Mouse (Mus musculus) limb, embryonic 13.5 days (tissue): ENCODE measurements around the gene Rasgef1b. TPM values are rescaled to one million over a fixed set of nuclear protein-coding genes. Genes with fewer than 3 reads are reported as not detected.
A peak's percentile ranks its signal among the peaks of the same experiment; 100 is the strongest.

Experiments used
- ATAC-seq: fragments of 200-750 bp; cut with Nextera tagmentation; 2 replicates; pipeline ENCODE4 v1.8.0; 2017; ENCODE audit warnings: low read depth, moderate number of reproducible peaks, moderate TSS enrichment; ENCODE audit not compliant: low FRiP score
- H3K27ac ChIP-seq: fragments of 300-500 bp; sonication (generic); 2 replicates; pipeline ENCODE4 v1.5.1; 2015; ENCODE audit warnings: inconsistent platforms, mild to moderate bottlenecking, moderate library complexity
- H3K27me3 ChIP-seq: fragments of 300-500 bp; sonication (generic); 2 replicates; pipeline ENCODE4 v1.6.1; 2015; ENCODE audit warnings: mild to moderate bottlenecking, inconsistent platforms
- H3K36me3 ChIP-seq: fragments of 300-500 bp; sonication (generic); 2 replicates; pipeline ENCODE4 v1.6.1; 2015; ENCODE audit warnings: inconsistent platforms, mild to moderate bottlenecking, moderate library complexity
- H3K4me1 ChIP-seq: fragments of 300-500 bp; sonication (generic); 2 replicates; pipeline ENCODE4 v1.6.1; 2015; ENCODE audit warnings: inconsistent platforms
- H3K4me2 ChIP-seq: fragments of 300-500 bp; sonication (generic); replicated peaks from 2 replicates; pipeline ENCODE4 v1.6.1; 2015; ENCODE audit warnings: inconsistent platforms, mild to moderate bottlenecking, moderate library complexity
- H3K4me3 ChIP-seq: fragments of 300-500 bp; sonication (generic); 2 replicates; pipeline ENCODE4 v1.5.1; 2015; ENCODE audit warnings: moderate library complexity, mild to moderate bottlenecking, inconsistent platforms
- H3K9ac ChIP-seq: fragments of 300-500 bp; sonication (generic); 2 replicates; pipeline ENCODE4 v1.6.1; 2015; ENCODE audit warnings: mild to moderate bottlenecking, inconsistent platforms
- H3K9me3 ChIP-seq: fragments of 300-500 bp; sonication (generic); 2 replicates; pipeline ENCODE4 v1.6.1; 2016; ENCODE audit warnings: inconsistent platforms
- WGBS: fragments of 180-500 bp; shearing (Covaris S2); methylation state at CpG from one replicate; pipeline ENCODE4 v1.1.7; 2015; 5-methylcytosine and 5-hydroxymethylcytosine counted together
- polyA plus RNA-seq: library from polyadenylated mRNA; unstranded; fragments of >200 nt; fragmentation: Nextera tagmentation; extraction: Ambion mirVana; gene quantifications from 2 replicates; pipeline ENCODE4 v1.2.1, GENCODE M21; 2015

Rasgef1b gene
- polyA plus RNA-seq, 1 experiment from 2014 or later, result 16.0 TPM

DNA sequence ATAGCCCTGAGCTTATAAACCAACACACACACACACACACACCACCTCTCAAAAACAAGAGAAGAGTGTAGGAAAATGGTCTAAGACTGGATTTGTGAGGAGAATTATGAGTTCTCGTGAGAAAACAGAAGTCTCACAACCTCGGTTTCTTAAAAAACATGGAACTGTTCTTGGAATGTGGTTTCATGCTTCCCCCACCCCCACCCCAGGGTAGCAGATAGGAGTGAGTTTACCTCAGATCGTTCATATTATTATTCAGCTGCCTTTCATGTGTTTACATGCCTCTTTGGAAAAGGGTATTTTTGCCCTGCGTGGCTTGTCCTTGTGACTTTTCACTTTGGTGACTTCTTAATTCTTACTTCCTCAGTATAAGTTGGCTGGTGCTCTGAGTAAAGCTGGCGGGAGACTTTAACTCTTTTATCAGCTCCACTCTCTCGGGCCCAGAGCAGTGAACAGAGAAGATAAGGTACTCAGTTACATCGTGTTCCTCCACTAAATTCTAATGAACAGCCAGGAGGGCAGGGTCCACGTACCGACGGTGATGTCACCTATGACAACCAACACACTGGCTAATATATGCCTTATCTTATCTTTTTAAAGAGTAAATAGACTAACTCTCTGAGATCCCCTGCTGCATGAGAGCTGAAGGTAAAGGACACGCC, 96.1 kb downstream of the Rasgef1b start:
- WGBS, result 73% methylated on average over 11 of the region's 11 CpGs
- no peaks in the 10 kb centered on the region for H3K27me3 ChIP-seq
- H3K4me1 ChIP-seq, result peaks cover 18% of the 10 kb centered on the region
- no peak overlapping the region for H3K27ac ChIP-seq
- no peaks in the 10 kb centered on the region for H3K9me3 ChIP-seq
- no peak overlapping the region for H3K4me3 ChIP-seq
- no peak for ATAC-seq
- H3K4me2 ChIP-seq, result no peak overlapping the region
- H3K36me3 ChIP-seq, result no peaks in the 10 kb centered on the region
- H3K9ac ChIP-seq, result no peak overlapping the region

DNA sequence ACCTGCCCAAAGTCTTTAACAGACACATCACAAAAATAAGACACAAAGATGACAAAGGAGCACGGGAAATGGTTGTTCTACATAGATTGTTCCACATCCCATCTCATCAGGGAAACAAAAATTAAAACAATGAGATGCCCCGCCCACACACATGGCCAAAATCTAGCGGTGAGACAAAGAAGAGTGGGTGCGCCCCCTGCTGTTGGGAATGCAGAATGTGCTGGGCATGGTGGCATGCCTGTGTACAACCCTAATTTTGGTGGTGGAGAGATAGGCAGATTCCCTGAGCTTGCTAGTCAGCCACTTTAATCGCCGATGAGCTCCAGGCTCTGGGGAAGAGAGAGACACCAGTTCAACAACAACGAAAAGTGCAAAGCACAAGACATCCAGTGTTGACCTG, 98.8 kb downstream of the Rasgef1b start:
- H3K27me3 ChIP-seq, result no peaks in the 10 kb centered on the region
- H3K4me3 ChIP-seq, result no peak overlapping the region
- ATAC-seq, result no peak
- no peaks in the 10 kb centered on the region for H3K9me3 ChIP-seq
- no peak overlapping the region for H3K27ac ChIP-seq
- no peaks in the 10 kb centered on the region for H3K36me3 ChIP-seq
- WGBS, result 85% methylated on average over 7 of the region's 7 CpGs
- H3K4me1 ChIP-seq, result peaks cover 36% of the 10 kb centered on the region
- H3K9ac ChIP-seq, result no peak overlapping the region
- H3K4me2 ChIP-seq, result no peak overlapping the region

DNA sequence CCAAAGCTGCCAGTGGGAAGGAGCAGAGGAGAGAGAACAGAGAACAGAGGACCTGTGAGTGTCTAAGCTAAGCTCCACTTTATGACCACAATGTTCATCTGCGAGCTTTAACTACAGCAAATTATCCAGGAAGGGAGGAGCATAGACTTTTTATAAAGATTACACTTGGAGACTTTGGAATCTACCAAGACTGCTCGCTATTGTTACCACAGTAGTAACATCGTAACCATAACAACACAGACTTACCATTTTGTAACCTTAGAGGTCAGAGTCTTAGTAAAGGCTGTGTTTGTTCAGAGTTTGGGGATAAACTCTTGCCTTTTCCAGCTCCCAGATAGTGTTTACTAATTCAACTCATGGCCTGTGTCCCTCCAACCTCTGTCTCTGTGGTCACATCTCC, 103.3 kb downstream of the Rasgef1b start:
- 49% methylated on average over 3 of the region's 3 CpGs for WGBS

DNA sequence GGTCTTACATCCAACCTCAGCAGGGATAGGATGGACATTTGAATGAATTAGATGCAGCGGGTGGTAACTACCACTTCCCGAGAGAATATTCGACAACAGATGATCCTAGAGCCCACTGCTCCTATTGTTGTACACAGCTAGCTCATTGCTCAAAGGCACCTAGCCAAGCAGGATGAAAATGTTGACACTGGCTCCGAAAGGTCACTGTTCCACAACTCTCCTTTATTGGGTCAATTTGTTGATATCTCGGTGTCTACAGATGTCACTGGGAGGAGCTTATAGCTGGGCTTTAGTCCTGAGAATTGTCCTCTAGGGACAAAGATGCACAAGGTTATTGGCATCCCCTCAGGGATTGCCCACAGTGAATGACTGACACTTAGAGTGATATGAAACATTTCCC, 108.1 kb downstream of the Rasgef1b start:
- Histone ChIP-seq H3K27ac (no peak overlapping the region), H3K9me3 (no peaks in the 10 kb centered on the region), H3K27me3 (no peaks in the 10 kb centered on the region), H3K4me1 (peaks cover 21% of the 10 kb centered on the region), H3K36me3 (no peaks in the 10 kb centered on the region), H3K4me2 (no peak overlapping the region), H3K9ac (no peak overlapping the region), H3K4me3 (no peak overlapping the region)
- ATAC-seq, result no peak
- 89% methylated on average over 5 of the region's 5 CpGs for WGBS

More for the DNA sequence above, 103.3 kb downstream of the Rasgef1b start:
- Histone ChIP-seq H3K27me3 (no peaks in the 10 kb centered on the region), H3K9me3 (no peaks in the 10 kb centered on the region), H3K4me1 (peaks cover 41% of the 10 kb centered on the region), H3K4me3 (no peak overlapping the region), H3K36me3 (no peaks in the 10 kb centered on the region), H3K9ac (no peak overlapping the region), H3K4me2 (no peak overlapping the region), H3K27ac (no peak overlapping the region)
- ATAC-seq, result no peak

DNA sequence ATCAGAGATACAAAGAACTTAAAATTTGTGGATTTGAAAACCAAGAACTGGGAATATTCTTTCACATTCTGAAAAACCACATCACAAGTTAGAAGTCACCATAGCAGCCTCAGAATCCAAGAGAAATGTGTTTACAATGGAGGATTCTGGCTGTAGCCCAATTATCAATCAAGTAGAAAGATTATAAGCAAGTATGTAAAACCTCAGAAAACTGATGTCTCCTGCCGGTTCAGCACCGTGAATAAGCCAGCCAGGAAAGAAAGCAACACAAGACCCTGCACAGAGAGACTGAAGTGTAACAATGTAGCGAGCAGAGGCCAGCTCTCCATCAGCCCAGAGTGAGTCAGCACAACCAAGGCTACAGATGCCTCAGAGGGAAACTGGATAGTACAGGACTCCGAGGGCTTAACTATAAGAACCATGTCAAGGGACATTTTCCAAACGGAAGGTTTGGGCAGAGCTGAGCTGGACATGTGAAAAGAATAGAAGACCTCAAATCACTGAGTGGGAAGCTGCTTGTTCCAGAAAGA, 111.5 kb downstream of the Rasgef1b start:
- no peak overlapping the region for H3K4me3 ChIP-seq
- no peaks in the 10 kb centered on the region for H3K9me3 ChIP-seq
- no peak overlapping the region for H3K27ac ChIP-seq
- WGBS, result 41% methylated on average over 5 of the region's 5 CpGs
- H3K4me2 ChIP-seq, result no peak overlapping the region
- 0 out of 2 replicates have a peak, but pooled peaks have one; percentile 54 for ATAC-seq
- H3K36me3 ChIP-seq, result no peaks in the 10 kb centered on the region
- H3K27me3 ChIP-seq, result peaks cover 10% of the 10 kb centered on the region
- H3K9ac ChIP-seq, result no peak overlapping the region
- peaks cover 13% of the 10 kb centered on the region for H3K4me1 ChIP-seq

DNA sequence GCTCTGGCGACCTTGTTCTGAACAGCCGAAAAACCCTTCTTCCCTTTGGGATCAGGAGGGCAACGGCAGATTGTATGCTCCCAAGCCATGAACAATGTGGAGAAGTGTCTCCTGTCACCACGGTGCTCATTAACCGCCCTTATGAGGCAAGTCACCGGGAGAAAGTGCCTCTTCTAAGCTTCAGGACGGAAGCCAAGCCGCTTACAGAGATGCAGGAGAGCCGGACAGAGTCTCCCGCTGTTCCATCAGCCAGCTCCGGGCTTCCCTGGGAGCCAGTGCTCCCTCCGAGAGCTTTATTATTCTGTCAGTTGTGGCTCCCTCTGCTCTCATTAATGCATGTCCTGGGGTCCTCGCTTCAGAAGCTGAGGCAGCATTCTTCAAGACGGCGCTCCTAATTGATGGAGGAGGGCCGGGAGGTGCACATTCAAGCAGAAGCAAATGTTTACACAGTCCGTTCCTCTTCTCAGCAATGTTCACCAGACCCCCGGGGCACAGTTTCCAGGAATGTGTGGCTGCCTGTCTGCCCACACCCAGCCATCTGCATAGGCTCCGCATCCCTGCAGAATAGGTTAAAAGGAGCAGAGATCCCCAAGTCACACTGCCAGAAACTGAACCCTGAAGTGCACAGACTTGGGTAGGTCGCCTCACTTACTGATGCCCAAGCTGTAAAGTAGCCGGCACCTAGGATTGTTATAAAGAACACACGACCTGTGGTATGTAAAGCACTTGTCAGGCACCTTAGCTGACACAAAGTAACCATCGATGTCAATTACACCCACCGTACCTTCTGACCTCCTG, 115.3 kb downstream of the Rasgef1b start:
- H3K36me3 ChIP-seq, result no peaks in the 10 kb centered on the region
- peak overlapping the region; percentile 46; the same call in 1 of the 2 replicates for H3K9ac ChIP-seq
- WGBS, result 2% methylated on average over 24 of the region's 24 CpGs
- peak; percentile 79 for ATAC-seq
- H3K4me3 ChIP-seq, result peak overlapping the region; percentile 28
- 0 out of 2 replicates have a peak overlapping the region, but pooled peaks have one; percentile 10 for H3K27ac ChIP-seq
- H3K9me3 ChIP-seq, result no peaks in the 10 kb centered on the region
- peak overlapping the region; percentile 63 for H3K4me2 ChIP-seq
- H3K27me3 ChIP-seq, result peaks cover 35% of the 10 kb centered on the region
- peaks cover 20% of the 10 kb centered on the region for H3K4me1 ChIP-seq

DNA sequence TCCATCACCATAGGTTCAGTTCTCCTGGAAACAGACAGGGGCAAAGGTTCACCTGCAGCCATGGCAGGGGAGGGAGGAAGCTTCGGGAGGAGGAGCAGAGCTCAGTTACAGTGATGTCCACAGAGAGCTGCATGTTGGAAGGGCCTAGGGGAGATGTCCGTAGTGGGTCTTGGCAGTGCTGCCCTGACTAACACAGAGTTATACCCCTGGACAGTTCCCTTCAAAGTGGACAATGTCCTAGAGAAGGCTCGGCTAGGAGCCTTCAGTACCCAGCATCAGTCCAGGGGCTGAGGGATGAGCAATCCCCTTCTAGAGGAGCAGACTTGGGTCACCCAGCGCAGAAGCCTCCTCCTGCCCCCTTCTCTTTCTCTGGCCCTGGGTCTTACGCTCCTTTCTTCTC, 121.3 kb downstream of the Rasgef1b start:
- H3K27me3 ChIP-seq, result peaks cover 41% of the 10 kb centered on the region
- H3K4me3 ChIP-seq, result no peak overlapping the region
- no peaks in the 10 kb centered on the region for H3K9me3 ChIP-seq
- no peak for ATAC-seq
- H3K4me2 ChIP-seq, result no peak overlapping the region
- 74% methylated on average over 5 of the region's 5 CpGs for WGBS
- H3K4me1 ChIP-seq, result peaks cover 21% of the 10 kb centered on the region
- H3K36me3 ChIP-seq, result no peaks in the 10 kb centered on the region
- no peak overlapping the region for H3K27ac ChIP-seq
- no peak overlapping the region for H3K9ac ChIP-seq

DNA sequence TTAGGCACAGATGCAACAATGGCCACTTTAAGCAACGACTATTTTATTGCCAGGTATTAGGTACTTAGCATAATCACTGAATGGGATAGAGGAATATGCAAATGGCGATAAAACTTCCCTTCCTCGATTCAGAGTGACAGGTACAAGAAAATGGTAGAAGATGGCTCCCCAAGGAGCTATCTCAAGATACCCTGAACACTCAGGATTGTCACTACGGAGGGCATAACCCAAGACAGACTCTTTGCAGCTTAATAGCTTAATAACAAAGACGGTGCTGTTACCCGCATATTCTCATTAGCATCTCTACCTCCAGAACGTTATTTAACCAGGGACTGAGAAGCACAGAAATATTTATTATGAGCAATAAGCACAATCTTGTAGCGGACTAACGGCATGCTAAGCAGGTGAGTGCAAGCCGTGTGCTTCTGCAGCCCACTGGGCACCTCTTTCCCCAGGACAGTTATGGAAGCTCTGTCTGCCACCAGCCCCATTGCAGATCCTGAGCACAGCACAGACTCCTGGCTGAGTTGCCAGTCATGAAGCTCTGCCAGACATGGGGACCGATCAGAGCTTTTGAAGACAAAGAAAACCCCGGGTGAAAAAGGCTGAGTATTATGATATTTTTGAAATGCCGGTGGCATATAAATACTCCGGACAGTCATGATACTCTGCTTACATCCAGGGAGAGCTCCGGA, 122.6 kb downstream of the Rasgef1b start:
- Histone ChIP-seq H3K4me1 (peaks cover 21% of the 10 kb centered on the region), H3K4me2 (no peak overlapping the region), H3K36me3 (no peaks in the 10 kb centered on the region), H3K4me3 (no peak overlapping the region), H3K9ac (no peak overlapping the region), H3K9me3 (no peaks in the 10 kb centered on the region), H3K27ac (no peak overlapping the region), H3K27me3 (peaks cover 29% of the 10 kb centered on the region)
- 79% methylated on average over 15 of the region's 15 CpGs for WGBS
- ATAC-seq, result no peak

DNA sequence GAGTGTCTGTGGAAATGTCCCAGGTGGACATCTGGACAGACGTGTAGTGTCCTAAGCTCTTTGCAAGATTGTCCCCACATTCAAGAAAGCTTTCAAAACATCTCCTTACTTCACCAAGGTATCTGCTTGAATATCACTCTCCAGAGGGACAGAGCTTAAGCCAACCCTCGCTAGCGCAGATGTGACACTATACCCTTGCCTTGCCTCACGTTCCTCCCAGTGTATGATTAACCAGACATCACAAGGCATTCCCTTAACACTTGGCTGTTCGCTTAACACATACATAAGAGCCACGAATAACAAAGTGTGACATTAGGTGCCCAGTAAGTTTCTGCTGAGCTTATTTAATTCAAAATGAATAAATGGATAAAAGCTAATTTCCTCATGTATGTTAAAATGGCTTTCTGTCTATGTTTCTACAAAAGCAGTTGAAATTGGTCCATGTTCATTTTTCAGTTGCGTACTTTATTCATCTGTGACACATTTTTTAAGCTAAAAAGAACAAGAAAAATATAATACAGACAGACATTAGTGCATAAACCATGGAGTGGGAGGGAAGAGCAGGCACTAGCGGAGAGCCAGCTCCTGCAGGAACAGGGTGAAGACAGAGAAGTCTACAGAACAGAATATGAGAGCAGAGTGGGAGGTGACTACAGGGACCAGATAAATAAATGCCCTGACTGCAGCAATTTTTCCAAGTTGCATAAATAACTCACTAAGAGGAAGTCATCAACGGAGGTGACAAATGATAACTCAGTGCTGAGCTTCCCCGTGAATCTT, 126.4 kb downstream of the Rasgef1b start:
- Histone ChIP-seq H3K9ac (no peak overlapping the region), H3K27ac (no peak overlapping the region), H3K4me1 (peaks cover 37% of the 10 kb centered on the region), H3K4me2 (no peak overlapping the region), H3K27me3 (peaks cover 15% of the 10 kb centered on the region), H3K36me3 (no peaks in the 10 kb centered on the region), H3K4me3 (no peak overlapping the region), H3K9me3 (no peaks in the 10 kb centered on the region)
- ATAC-seq, result no peak
- 79% methylated on average over 10 of the region's 10 CpGs for WGBS

DNA sequence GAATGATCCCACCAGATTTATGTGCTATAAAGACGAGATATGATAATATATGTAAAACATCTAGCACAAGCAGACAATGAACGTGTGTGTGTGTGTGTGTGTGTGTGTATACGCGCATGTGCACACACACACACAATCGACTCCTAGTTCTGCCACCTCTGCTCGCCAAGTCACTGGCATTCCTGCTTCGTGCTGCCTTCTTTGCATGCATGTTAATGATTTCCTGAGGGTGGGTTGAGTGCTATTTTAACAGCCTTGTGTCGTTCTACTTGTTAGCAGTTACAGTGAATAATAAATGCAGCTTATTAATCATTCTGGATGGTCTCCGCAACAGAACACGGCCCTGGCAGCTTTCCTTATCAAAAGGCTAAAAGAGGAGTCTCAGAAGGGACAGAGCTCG, 129.5 kb downstream of the Rasgef1b start:
- H3K9ac ChIP-seq, result no peak overlapping the region
- WGBS, result 65% methylated on average over 11 of the region's 11 CpGs

DNA sequence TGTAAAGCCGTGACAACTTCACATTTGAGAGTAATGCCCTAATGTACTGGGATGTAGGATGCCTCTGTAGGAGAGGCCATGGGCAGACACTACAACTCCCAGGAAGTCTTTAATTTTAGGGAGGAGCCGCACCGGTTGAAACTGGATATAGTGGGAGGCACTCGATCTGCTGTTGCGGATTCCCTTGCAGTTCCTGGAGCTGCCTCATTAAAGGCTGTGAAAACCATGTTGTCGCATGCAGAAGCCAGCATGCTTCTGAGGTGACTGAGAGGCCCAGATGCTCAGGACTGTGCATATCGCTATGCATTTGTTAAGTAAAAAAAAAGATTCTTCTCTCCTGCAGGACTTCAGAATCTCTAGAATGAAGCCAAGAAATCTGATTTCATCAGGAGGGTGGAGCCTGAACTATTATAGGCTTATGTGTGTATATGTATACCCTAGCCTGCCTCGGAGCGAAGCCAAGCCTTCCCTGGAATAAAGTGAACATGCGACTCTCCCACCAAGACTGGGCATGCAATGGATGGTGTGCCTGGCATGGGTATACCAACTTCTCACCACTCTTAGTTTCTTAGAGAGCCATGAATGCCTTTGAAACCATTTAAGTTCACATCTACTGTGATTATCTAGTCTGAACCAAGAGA, 130.3 kb downstream of the Rasgef1b start:
- Histone ChIP-seq H3K27ac (no peak overlapping the region), H3K27me3 (0 out of 2 replicates have a peak, but pooled peaks cover 7% of the 10 kb centered on the region), H3K4me1 (peaks cover 28% of the 10 kb centered on the region), H3K36me3 (no peaks in the 10 kb centered on the region), H3K9me3 (no peaks in the 10 kb centered on the region), H3K4me2 (peak overlapping the region; percentile 12; the same call in 1 of the 2 replicates), H3K4me3 (no peak overlapping the region), H3K9ac (no peak overlapping the region)
- ATAC-seq, result peak; percentile 24; the same call in 1 of the 2 replicates
- WGBS, result 34% methylated on average over 10 of the region's 10 CpGs

More for the DNA sequence above, 129.5 kb downstream of the Rasgef1b start:
- H3K4me3 ChIP-seq, result no peak overlapping the region
- peaks cover 34% of the 10 kb centered on the region for H3K4me1 ChIP-seq
- ATAC-seq, result no peak
- no peaks in the 10 kb centered on the region for H3K9me3 ChIP-seq
- no peaks in the 10 kb centered on the region for H3K36me3 ChIP-seq
- H3K27ac ChIP-seq, result no peak overlapping the region
- 0 out of 2 replicates have a peak, but pooled peaks cover 7% of the 10 kb centered on the region for H3K27me3 ChIP-seq
- H3K4me2 ChIP-seq, result no peak overlapping the region
